In genomic region chr5:102311570-102311969, GRCm38 (mm10) we compare ENCODE assay signal across 31 mouse cellular contexts.
"Had no signal": no experiment of that assay in that cellular context is flagged by ENCODE, and none has a peak within 500 bp of the region (broad histone marks: within the 10 kb centered on the region; RNA-seq: fewer than 3 reads in every experiment).

No protein-coding gene starts in this region.

- H3K9ac ChIP-seq: limb, embryonic 12.5 days; limb, embryonic 13.5 days; limb, embryonic 15.5 days; liver, embryonic 12.5 days; liver, embryonic 13.5 days; liver, embryonic 14.5 days; liver, embryonic 15.5 days; liver, postnatal 0 days; lung, embryonic 14.5 days; lung, embryonic 15.5 days; midbrain, embryonic 12.5 days; midbrain, embryonic 13.5 days; midbrain, embryonic 15.5 days had no signal

- H3K27me3 ChIP-seq: limb, embryonic 12.5 days; limb, embryonic 13.5 days; limb, embryonic 15.5 days; liver, embryonic 12.5 days; liver, embryonic 13.5 days; liver, embryonic 15.5 days; lung, embryonic 15.5 days; megakaryocyte, embryonic 14.5 days; midbrain, embryonic 12.5 days; midbrain, embryonic 13.5 days; midbrain, embryonic 15.5 days had no signal

- H3K36me3 ChIP-seq: limb, embryonic 10.5 days; limb, embryonic 12.5 days; limb, embryonic 13.5 days; limb, embryonic 15.5 days; liver, embryonic 12.5 days; liver, embryonic 13.5 days; liver, embryonic 15.5 days; lung, embryonic 15.5 days; midbrain, embryonic 10.5 days; midbrain, embryonic 12.5 days; midbrain, embryonic 13.5 days; midbrain, embryonic 15.5 days had no signal

- H3K4me2 ChIP-seq: limb, embryonic 12.5 days; limb, embryonic 13.5 days; limb, embryonic 15.5 days; liver, embryonic 11.5 days; liver, embryonic 12.5 days; liver, embryonic 13.5 days; liver, embryonic 15.5 days; lung, embryonic 14.5 days; lung, embryonic 15.5 days; midbrain, embryonic 11.5 days; midbrain, embryonic 12.5 days; midbrain, embryonic 13.5 days; midbrain, embryonic 15.5 days had no signal

- DNase-seq: left cerebral cortex, postnatal 4 days; liver; liver, embryonic 13.5 days; liver, postnatal 0 days; lung, adult 18-20 months; lung, adult 2 months; lung, embryonic 14.5 days; lung, postnatal 10 days; lung, postnatal 14 days; lung, postnatal 36 days; lung, postnatal 4 days; midbrain, embryonic 14.5 days had no signal

- ATAC-seq: liver, embryonic 12.5 days; liver, postnatal 0 days; lung, postnatal 0 days; midbrain, embryonic 13.5 days; midbrain, embryonic 15.5 days; midbrain, embryonic 16.5 days had no signal

- H3K9me3 ChIP-seq: limb, embryonic 10.5 days; limb, embryonic 12.5 days; limb, embryonic 13.5 days; limb, embryonic 15.5 days; liver, embryonic 12.5 days; liver, embryonic 13.5 days; liver, embryonic 15.5 days; lung, embryonic 15.5 days; megakaryocyte, embryonic 14.5 days; midbrain, embryonic 10.5 days; midbrain, embryonic 12.5 days; midbrain, embryonic 13.5 days; midbrain, embryonic 15.5 days had no signal

- H3K27ac ChIP-seq: limb, embryonic 10.5 days; limb, embryonic 12.5 days; limb, embryonic 13.5 days; limb, embryonic 15.5 days; liver, embryonic 12.5 days; liver, embryonic 13.5 days; liver, embryonic 14.5 days; liver, embryonic 15.5 days; lung, embryonic 15.5 days; macrophage; midbrain, embryonic 10.5 days; midbrain, embryonic 12.5 days; midbrain, embryonic 13.5 days; midbrain, embryonic 15.5 days had no signal

- H3K4me1 ChIP-seq: limb, embryonic 10.5 days; limb, embryonic 12.5 days; limb, embryonic 13.5 days; limb, embryonic 15.5 days; liver, embryonic 12.5 days; liver, embryonic 13.5 days; liver, embryonic 15.5 days; lung, embryonic 15.5 days; megakaryocyte, embryonic 14.5 days; midbrain, embryonic 10.5 days; midbrain, embryonic 15.5 days had no signal

- H3K4me3 ChIP-seq: limb, embryonic 10.5 days; limb, embryonic 12.5 days; limb, embryonic 13.5 days; limb, embryonic 15.5 days; liver, embryonic 12.5 days; liver, embryonic 13.5 days; liver, embryonic 15.5 days; lung, embryonic 15.5 days; megakaryocyte, embryonic 14.5 days; midbrain, embryonic 10.5 days; midbrain, embryonic 12.5 days; midbrain, embryonic 13.5 days; midbrain, embryonic 15.5 days; myocyte had no signal
